Mouse (Mus musculus): ENCODE measurements at regions not wholly inside any gene's neighbourhood (a gene's known extent, or its start where the extent isn't known, plus 50 kb on each side); places are given as distances from the start of the nearest gene placed in this dataset.

GRCm38 (mm10) chr1:90277486-90278255 lies 73.9 kb downstream of the Ackr3 start:
- no peak for TF ChIP-seq CTCF (IDR thresholded peaks at IDR 0.05; ENCODE audit: borderline replicate concordance, insufficient read depth, low read length)
- TF ChIP-seq POLR2A (IDR thresholded peaks at IDR 0.05; ENCODE audit: low read depth, low read length): no peak
